Mouse (Mus musculus) heart, embryonic 12.5 days (tissue): ENCODE measurements at regions not wholly inside any gene's neighbourhood (a gene's known extent, or its start where the extent isn't known, plus 50 kb on each side); places are given as distances from the start of the nearest gene placed in this dataset.
"Not testable (repeated sequence)": the region's sequence is repeated elsewhere in the genome, so short reads cannot be mapped to it uniquely, and the experiment has no call there.

ENCODE experiments used
- ATAC-seq: fragments of 200-750 bp; cut with Nextera tagmentation; 2 replicates; pipeline ENCODE4 v1.8.0; 2017; ENCODE audit warnings: moderate TSS enrichment, moderate library complexity; ENCODE audit not compliant: insufficient number of reproducible peaks, low FRiP score
- H3K27ac ChIP-seq: fragments of 300-500 bp; sonication (generic); 2 replicates; pipeline ENCODE4 v1.5.1; 2016; ENCODE audit warnings: mild to moderate bottlenecking, moderate library complexity; ENCODE audit not compliant: poor library complexity, severe bottlenecking
- H3K27me3 ChIP-seq: fragments of 300-500 bp; sonication (generic); replicated peaks from 2 replicates; pipeline ENCODE4 v1.6.1; 2016; ENCODE audit warnings: mild to moderate bottlenecking, moderate library complexity
- H3K36me3 ChIP-seq: fragments of 300-500 bp; sonication (generic); 2 replicates; pipeline ENCODE4 v1.6.1; 2016; ENCODE audit warnings: mild to moderate bottlenecking, moderate library complexity
- H3K4me1 ChIP-seq: fragments of 300-500 bp; sonication (generic); replicated peaks from 2 replicates; pipeline ENCODE4 v1.6.1; 2016; ENCODE audit warnings: mild to moderate bottlenecking
- H3K4me2 ChIP-seq: fragments of 300-500 bp; sonication (generic); 2 replicates; pipeline ENCODE4 v1.6.1; 2016; ENCODE audit warnings: mild to moderate bottlenecking, moderate library complexity
- H3K4me3 ChIP-seq: fragments of 300-500 bp; sonication (generic); 2 replicates; pipeline ENCODE4 v1.5.1; 2016; ENCODE audit warnings: mild to moderate bottlenecking
- H3K9ac ChIP-seq: fragments of 300-500 bp; sonication (generic); 2 replicates; pipeline ENCODE4 v1.6.1; 2016; ENCODE audit warnings: mild to moderate bottlenecking, moderate library complexity
- H3K9me3 ChIP-seq: fragments of 300-500 bp; sonication (generic); replicated peaks from 2 replicates; pipeline ENCODE4 v1.6.1; 2016; ENCODE audit warnings: mild to moderate bottlenecking, moderate library complexity
- WGBS: fragments of 180-500 bp; shearing (Covaris S2); methylation state at CpG from one replicate; pipeline ENCODE4 v1.1.7; 2016; 5-methylcytosine and 5-hydroxymethylcytosine counted together

DNA sequence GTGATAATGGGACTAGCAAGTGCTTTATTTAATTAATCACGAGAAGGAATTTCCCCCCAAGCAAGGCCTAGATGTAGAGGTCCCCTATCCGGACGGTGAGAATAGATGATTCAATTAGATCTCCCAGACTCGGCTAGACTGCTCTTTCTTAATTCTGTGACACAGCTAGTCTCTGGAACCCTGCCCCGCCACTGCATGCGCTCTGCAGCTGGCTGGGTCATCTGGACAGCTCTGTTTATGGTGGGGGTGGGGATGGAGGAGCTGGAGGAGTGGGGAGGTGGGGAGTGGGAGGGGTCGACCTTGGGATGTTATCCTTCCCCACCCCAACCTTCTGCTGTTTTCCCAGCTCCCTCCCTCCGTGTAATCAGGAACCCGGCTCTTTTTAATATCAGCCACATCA lies 147.5 kb upstream of the Sfswap start:
- H3K27me3 ChIP-seq = no peaks in the 10 kb centered on the region
- H3K4me3 ChIP-seq = no peak overlapping the region
- no peak overlapping the region for H3K9ac ChIP-seq
- no peak overlapping the region for H3K27ac ChIP-seq
- no peaks in the 10 kb centered on the region for H3K36me3 ChIP-seq
- no peak overlapping the region for H3K4me2 ChIP-seq
- ATAC-seq = no peak
- H3K9me3 ChIP-seq = 0 out of 2 replicates have a peak, but pooled peaks cover 2% of the 10 kb centered on the region
- WGBS = 18% methylated on average over 9 of the region's 9 CpGs
- no peaks in the 10 kb centered on the region for H3K4me1 ChIP-seq

DNA sequence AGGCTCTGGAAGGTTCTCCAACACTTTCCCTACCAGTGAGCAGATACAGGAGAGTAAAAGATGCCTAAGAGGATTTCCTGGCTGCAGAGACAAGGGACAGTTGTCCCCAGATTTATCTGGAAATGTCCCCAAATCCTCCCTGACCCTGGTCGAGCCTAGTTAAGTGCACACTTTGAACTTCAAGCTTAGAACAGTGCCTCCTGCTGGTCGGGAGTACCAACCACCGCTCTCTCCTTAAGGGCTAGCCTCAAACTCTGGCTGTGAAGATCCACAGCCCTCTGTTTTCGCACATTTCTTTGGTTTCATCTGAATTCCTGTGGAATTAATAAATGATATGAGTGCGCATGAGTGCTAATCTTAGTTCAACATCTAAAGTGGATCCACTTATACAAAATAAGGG lies 146.1 kb upstream of the Sfswap start:
- H3K4me2 ChIP-seq = no peak overlapping the region
- WGBS = 83% methylated on average over 5 of the region's 5 CpGs

DNA sequence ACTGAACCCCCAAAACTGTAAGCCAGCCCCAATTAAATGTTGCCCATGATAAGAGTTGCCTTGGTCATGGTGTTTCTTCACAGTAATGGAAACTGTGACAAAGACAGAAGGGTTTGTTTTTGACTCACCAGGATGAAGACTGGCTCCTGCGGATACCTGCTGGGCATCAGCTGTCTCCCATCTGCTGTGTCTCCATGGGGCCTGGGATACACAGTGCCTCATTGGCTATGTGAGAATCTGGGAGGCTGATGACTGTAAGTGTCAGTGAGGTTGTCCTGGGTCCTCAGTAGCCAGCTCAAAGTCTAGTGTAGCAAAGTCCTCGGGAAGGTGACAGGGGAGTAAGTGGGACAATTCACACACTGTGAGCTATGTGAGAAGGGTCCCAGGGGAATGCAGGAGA lies 139.5 kb upstream of the Sfswap start:
- Histone ChIP-seq H3K9ac (no peak overlapping the region), H3K27me3 (no peaks in the 10 kb centered on the region; the same call in 1 of the 2 replicates), H3K9me3 (no peaks in the 10 kb centered on the region), H3K36me3 (no peaks in the 10 kb centered on the region), H3K27ac (no peak overlapping the region), H3K4me1 (no peaks in the 10 kb centered on the region), H3K4me3 (no peak overlapping the region), H3K4me2 (no peak overlapping the region)
- WGBS = 54% methylated on average over 2 of the region's 2 CpGs
- no peak for ATAC-seq

More for the DNA sequence above, 146.1 kb upstream of the Sfswap start:
- H3K27me3 ChIP-seq = no peaks in the 10 kb centered on the region
- no peak overlapping the region for H3K4me3 ChIP-seq
- H3K36me3 ChIP-seq = no peaks in the 10 kb centered on the region
- H3K9me3 ChIP-seq = 0 out of 2 replicates have a peak, but pooled peaks cover 2% of the 10 kb centered on the region
- H3K27ac ChIP-seq = no peak overlapping the region
- H3K9ac ChIP-seq = no peak overlapping the region
- no peak for ATAC-seq
- no peaks in the 10 kb centered on the region for H3K4me1 ChIP-seq

DNA sequence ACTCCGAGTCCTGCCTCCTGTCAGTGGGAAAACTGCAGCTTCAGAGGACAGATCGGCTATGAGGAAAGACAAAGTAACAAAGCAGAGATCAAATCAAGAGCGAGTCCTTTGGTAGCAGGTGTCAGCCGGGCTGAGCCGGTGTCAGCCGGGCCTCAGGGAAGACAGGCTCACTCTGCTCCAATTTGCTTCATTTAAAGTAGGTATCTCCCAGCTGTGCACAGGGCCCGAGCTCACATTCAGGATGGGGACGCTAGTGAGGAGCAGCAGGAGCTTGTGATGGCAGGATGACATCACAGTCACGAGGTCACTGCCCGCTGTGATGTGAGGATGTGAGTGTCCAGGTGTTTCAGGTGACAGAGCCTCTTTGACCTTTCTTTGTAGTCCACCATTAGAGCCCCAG lies 137.8 kb upstream of the Sfswap start:
- Histone ChIP-seq H3K27ac (no peak overlapping the region), H3K4me1 (no peaks in the 10 kb centered on the region), H3K9ac (no peak overlapping the region), H3K36me3 (no peaks in the 10 kb centered on the region), H3K4me3 (no peak overlapping the region), H3K27me3 (no peaks in the 10 kb centered on the region; the same call in 1 of the 2 replicates), H3K4me2 (no peak overlapping the region), H3K9me3 (no peaks in the 10 kb centered on the region)
- WGBS = 74% methylated on average over 10 of the region's 10 CpGs
- no peak for ATAC-seq

DNA sequence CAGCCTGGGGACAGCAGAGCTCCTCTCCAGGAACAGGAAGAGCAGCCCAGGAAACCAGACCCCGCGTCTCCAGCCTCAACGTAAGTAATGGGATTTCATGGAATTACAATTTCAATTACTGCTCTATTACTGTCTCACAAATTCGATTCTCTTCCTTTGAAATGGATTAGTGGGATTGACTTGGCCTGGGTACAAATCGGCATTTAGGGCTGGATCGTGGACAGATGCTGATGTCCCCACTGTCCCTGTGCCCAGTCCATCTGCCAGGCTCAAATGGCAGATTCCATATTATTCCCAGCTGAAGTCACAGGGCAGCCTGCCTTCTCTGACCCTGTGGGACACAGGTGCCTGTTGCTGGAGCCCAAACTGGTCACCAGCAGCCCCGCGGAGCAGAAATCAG lies 136.0 kb upstream of the Sfswap start:
- no peaks in the 10 kb centered on the region for H3K9me3 ChIP-seq
- no peak overlapping the region for H3K4me2 ChIP-seq
- H3K27ac ChIP-seq = no peak overlapping the region
- no peak overlapping the region for H3K9ac ChIP-seq
- H3K27me3 ChIP-seq = no peaks in the 10 kb centered on the region; the same call in 1 of the 2 replicates
- H3K36me3 ChIP-seq = no peaks in the 10 kb centered on the region
- 75% methylated on average over 8 of the region's 8 CpGs for WGBS
- no peak overlapping the region for H3K4me3 ChIP-seq
- ATAC-seq = no peak
- H3K4me1 ChIP-seq = no peaks in the 10 kb centered on the region

DNA sequence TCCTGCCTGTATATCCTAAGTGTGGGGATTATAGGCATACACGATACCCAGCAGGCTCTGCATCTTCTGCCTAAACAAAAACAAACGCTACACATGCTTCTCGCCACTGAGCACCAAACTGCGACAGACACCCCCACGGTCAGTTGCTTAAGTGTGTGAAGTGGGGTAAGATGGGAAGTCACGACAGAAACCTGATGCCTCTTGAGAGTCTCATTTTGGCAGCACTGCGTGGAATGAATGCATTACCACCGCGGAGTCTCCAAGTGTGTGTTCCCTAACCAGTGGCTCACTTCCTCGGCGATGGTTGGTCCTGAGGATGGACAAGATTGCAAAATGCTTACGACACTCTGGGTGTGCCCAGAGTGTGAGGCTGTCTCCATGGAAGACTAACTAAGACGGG lies 133.8 kb upstream of the Sfswap start:
- Histone ChIP-seq H3K9me3 (no peaks in the 10 kb centered on the region), H3K4me3 (no peak overlapping the region), H3K9ac (no peak overlapping the region), H3K36me3 (no peaks in the 10 kb centered on the region), H3K27me3 (no peaks in the 10 kb centered on the region; the same call in 1 of the 2 replicates), H3K27ac (no peak overlapping the region), H3K4me1 (no peaks in the 10 kb centered on the region), H3K4me2 (no peak overlapping the region)
- ATAC-seq = no peak
- WGBS = 71% methylated on average over 13 of the region's 13 CpGs

DNA sequence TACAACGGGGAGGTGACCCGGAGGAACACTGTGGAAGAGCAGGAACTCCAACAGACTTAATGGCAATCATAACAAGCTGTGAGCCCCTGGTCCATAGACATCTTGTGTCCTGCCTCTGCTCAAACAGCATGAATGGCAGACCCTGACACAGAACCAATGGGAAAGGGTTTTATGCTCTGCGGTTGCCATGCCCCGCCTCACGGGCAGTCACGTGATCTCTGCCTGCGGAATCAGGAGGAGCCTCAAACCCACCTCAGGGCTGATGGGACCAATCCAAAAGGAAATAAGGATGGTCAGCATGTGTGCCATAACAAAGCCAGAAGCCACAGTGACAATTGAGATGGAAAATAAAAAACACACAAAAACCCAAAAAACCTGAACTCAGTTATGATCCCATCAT lies 120.2 kb upstream of the Sfswap start:
- Histone ChIP-seq H3K4me1 (no peaks in the 10 kb centered on the region), H3K27ac (no peak overlapping the region), H3K4me2 (no peak overlapping the region), H3K36me3 (no peaks in the 10 kb centered on the region), H3K9ac (no peak overlapping the region), H3K27me3 (no peaks in the 10 kb centered on the region), H3K4me3 (no peak overlapping the region), H3K9me3 (peaks cover 9% of the 10 kb centered on the region)
- WGBS = 86% methylated on average over 7 of the region's 7 CpGs
- no peak for ATAC-seq

DNA sequence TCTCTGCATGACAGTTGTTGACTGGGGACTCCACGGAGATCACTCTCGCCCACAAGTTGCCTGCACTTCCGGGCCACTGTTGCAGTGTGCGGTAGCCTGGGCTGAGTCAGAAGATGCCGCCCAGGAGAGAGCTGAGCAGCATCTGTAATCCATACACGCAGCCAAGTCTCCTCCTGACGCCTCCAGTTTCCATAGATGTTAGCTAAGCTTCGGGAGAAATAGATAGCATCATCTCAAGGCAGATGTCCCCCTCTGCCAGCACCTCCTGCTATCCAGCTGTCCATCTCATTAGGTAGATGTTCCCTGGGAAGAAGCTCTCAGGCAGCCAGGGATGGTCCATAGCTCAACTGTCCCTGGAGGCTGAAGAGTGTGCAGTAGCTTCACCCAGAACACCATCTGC lies 116.0 kb upstream of the Sfswap start:
- Histone ChIP-seq H3K27ac (no peak overlapping the region), H3K4me3 (no peak overlapping the region), H3K27me3 (no peaks in the 10 kb centered on the region), H3K9ac (no peak overlapping the region), H3K4me2 (no peak overlapping the region), H3K9me3 (no peaks in the 10 kb centered on the region), H3K36me3 (no peaks in the 10 kb centered on the region), H3K4me1 (0 out of 2 replicates have a peak, but pooled peaks cover 9% of the 10 kb centered on the region)
- 80% methylated on average over 8 of the region's 8 CpGs for WGBS
- no peak for ATAC-seq

DNA sequence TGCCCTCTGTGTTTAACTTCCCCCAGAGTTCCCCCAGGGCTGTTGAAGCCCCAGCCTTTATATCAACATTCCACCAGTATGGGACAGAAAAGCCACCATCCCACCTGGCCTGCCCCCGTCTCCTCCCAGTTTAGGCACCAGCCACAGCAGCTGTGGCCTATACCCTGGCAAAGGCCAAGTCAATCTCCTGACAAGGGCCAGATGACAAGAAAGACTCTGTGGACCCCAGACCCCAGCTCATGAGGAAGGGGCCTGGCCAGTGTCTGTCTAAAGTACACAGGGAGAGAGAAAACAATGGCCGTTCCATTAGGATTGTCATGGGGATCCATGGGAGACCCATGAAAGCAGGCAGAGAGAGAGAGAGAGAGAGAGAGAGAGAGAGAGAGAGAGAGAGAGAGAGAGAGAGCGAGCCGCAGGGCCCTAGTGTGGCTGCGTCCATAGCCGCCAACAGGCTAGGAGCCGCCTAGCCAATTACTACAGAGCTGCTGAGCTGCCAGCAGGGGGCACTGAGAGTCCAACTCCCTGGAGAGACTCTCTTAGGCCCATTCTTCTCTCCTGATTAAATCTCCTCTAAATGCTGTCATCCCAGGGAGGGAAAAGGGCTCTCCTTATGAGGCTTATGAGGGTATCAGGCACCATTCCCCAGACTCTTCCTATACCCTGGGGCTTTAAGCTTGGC lies 114.9 kb upstream of the Sfswap start:
- H3K9me3 ChIP-seq, H3K9ac ChIP-seq, H3K36me3 ChIP-seq, H3K4me1 ChIP-seq, H3K4me3 ChIP-seq, H3K27me3 ChIP-seq, H3K4me2 ChIP-seq, H3K27ac ChIP-seq: not testable (repeated sequence)
- ATAC-seq = peak; percentile 72; the same call in 1 of the 2 replicates
- 72% methylated on average over 2 of the region's 7 CpGs for WGBS

DNA sequence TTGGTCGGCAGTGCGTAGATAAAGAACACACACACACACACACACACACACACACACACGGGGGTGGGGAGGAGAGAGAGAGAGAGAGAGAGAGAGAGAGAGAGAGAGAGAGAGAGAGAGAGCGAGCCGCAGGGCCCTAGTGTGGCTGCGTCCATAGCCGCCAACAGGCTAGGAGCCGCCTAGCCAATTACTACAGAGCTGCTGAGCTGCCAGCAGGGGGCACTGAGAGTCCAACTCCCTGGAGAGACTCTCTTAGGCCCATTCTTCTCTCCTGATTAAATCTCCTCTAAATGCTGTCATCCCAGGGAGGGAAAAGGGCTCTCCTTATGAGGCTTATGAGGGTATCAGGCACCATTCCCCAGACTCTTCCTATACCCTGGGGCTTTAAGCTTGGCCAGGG lies 114.3 kb upstream of the Sfswap start:
- WGBS = no CpG with 5 or more reads among the region's 8 CpGs
- H3K4me3 ChIP-seq, H3K4me2 ChIP-seq, H3K9me3 ChIP-seq, H3K27me3 ChIP-seq, H3K27ac ChIP-seq, H3K4me1 ChIP-seq, H3K36me3 ChIP-seq, H3K9ac ChIP-seq: not testable (repeated sequence)
- ATAC-seq = peak; percentile 82

DNA sequence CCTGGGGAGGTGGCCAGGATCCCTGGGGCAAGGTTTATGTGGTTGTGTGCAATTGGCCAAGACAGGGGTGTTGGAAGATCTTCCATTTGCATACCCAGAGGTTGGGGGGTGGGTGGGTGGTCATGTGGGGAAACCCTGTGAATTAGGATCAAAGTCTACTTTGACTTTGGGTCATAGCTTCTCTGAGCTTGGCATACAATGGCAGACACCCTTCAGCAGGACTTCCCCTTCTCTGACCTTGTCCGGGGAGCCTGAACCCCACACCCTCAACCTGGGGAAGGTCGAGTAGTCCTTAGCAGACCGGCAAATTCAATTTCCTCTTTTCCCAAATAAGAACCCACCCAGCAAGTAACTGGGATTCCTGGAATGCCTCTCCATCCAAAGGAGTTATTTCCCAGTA lies 113.7 kb upstream of the Sfswap start:
- no peak overlapping the region for H3K27ac ChIP-seq
- 50% methylated on average over 3 of the region's 3 CpGs for WGBS
- 0 out of 2 replicates have a peak, but pooled peaks cover 7% of the 10 kb centered on the region for H3K27me3 ChIP-seq
- no peaks in the 10 kb centered on the region for H3K36me3 ChIP-seq
- no peak overlapping the region for H3K9ac ChIP-seq
- 0 out of 2 replicates have a peak, but pooled peaks cover 9% of the 10 kb centered on the region for H3K4me1 ChIP-seq
- no peak for ATAC-seq
- no peaks in the 10 kb centered on the region for H3K9me3 ChIP-seq
- no peak overlapping the region for H3K4me3 ChIP-seq
- H3K4me2 ChIP-seq = no peak overlapping the region

DNA sequence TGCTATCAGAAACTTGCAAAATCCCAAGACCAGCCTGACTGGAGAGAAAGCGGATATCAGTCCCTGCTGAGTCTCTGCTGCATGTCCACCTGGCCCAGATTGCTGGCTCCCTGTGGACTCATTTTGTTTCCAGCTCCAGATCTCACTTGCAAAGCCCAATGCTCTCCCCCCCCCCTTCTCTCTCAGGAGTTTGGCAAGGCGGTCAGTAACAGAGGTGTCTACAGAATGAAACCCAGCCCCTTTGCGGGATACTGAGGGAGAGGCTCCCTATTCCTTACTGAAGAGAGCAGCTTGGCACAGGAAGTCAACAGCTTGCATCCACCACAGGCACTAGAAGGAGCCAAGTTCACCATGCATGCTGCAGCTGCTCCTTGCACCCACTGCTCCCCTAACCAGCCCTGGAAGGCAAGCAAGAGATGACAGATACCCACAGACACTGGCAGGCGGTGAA lies 110.1 kb upstream of the Sfswap start:
- Histone ChIP-seq H3K27me3 (0 out of 2 replicates have a peak, but pooled peaks cover 7% of the 10 kb centered on the region), H3K4me3 (no peak overlapping the region), H3K27ac (no peak overlapping the region), H3K9me3 (no peaks in the 10 kb centered on the region), H3K4me2 (no peak overlapping the region), H3K9ac (no peak overlapping the region), H3K36me3 (no peaks in the 10 kb centered on the region), H3K4me1 (0 out of 2 replicates have a peak, but pooled peaks cover 9% of the 10 kb centered on the region)
- 44% methylated on average over 4 of the region's 4 CpGs for WGBS
- ATAC-seq = no peak
